Mouse (Mus musculus) left cerebral cortex, adult 2 months (tissue): Measurements from ENCODE around the gene Lrrk1. TPM values are rescaled to one million over a fixed set of nuclear protein-coding genes. Genes with fewer than 3 reads are reported as not detected.
"Not testable (repeated sequence)": the region's sequence is repeated elsewhere in the genome, so short reads cannot be mapped to it uniquely, and the experiment has no call there.

ENCODE experiments used
- DNase-seq, 2 experiments: peaks; one replicate each; pipeline ENCODE4 v3.0.0; 2021 to 2022; ENCODE audit warnings: low spot score in 2 of 2, mixed read lengths in 1 of 2; ENCODE audit errors: extremely low spot score in 1 of 2
- H3K27ac ChIP-seq: fragments of 200-600 bp; 2 replicates; pipeline ENCODE4 v1.8.1; 2022
- H3K4me3 ChIP-seq: fragments of 200-600 bp; 2 replicates; pipeline ENCODE4 v1.8.1; 2022
- CTCF ChIP-seq: fragments of 200-600 bp; IDR thresholded peaks from 2 replicates; pipeline ENCODE4 v1.8.1; 2022; ENCODE audit warnings: antibody characterized with exemption, mild to moderate bottlenecking, moderate library complexity
- intact Hi-C: fragments of 180-260 bp; cut with DNase I; formaldehyde crosslinking; loops from one replicate; pipeline ENCODE4 v1.15.1; 2025
- total RNA-seq, 2 experiments: library from RNA; stranded (reverse); gene quantifications; 2 replicates each; pipeline ENCODE4 v1.2.3; 2021

The Lrrk1 gene
- total RNA-seq, 2 experiments from 2014 or later, result 4.4 TPM

- intact Hi-C loops, result no loop called here
- TF ChIP-seq CTCF, result no peak
- no peak for DNase-seq
- no peak overlapping the region for H3K4me3 ChIP-seq
- no peak overlapping the region for H3K27ac ChIP-seq
Observed at GRCm38 (mm10) chr7:66200383-66200782, 187.8 kb downstream of the Lrrk1 start.

- Histone ChIP-seq H3K4me3 (no peak overlapping the region), H3K27ac (peak overlapping the region; percentile 25; the same call in 1 of the 2 replicates)
- TF ChIP-seq CTCF, result no peak
- intact Hi-C loops, result no loop called here
- DNase-seq, result peak in 1 of 2 experiments; percentile 56
Observed at GRCm38 (mm10) chr7:66199391-66199831, 188.7 kb downstream of the Lrrk1 start.

GRCm38 (mm10) chr7:66198416-66198815, 189.7 kb downstream of the Lrrk1 start:
- TF ChIP-seq CTCF, result no peak
- no peak overlapping the region for H3K27ac ChIP-seq
- DNase-seq, result no peak
- intact Hi-C loops, result no loop called here
- H3K4me3 ChIP-seq, result no peak overlapping the region

GRCm38 (mm10) chr7:66196609-66197445, 191.3 kb downstream of the Lrrk1 start:
- no peak overlapping the region for H3K4me3 ChIP-seq
- TF ChIP-seq CTCF, result no peak
- no peak overlapping the region for H3K27ac ChIP-seq
- intact Hi-C loops, result no loop called here
- DNase-seq, result no peak

- no peak for DNase-seq
- intact Hi-C loops, result no loop called here
- no peak overlapping the region for H3K27ac ChIP-seq
- TF ChIP-seq CTCF, result no peak
- no peak overlapping the region for H3K4me3 ChIP-seq
Observed at GRCm38 (mm10) chr7:66195881-66196280, 192.3 kb downstream of the Lrrk1 start.

- Histone ChIP-seq H3K27ac (no peak overlapping the region), H3K4me3 (no peak overlapping the region)
- intact Hi-C loops, result no loop called here
- TF ChIP-seq CTCF, result no peak
- no peak for DNase-seq
Observed at GRCm38 (mm10) chr7:66194511-66194910, 193.6 kb downstream of the Lrrk1 start.

- DNase-seq, H3K27ac ChIP-seq, H3K4me3 ChIP-seq, intact Hi-C loops: not testable (repeated sequence)
- peak; percentile 28 for TF ChIP-seq CTCF
Observed at GRCm38 (mm10) chr7:66190385-66190784, 197.8 kb downstream of the Lrrk1 start.

GRCm38 (mm10) chr7:66187581-66188231, 200.4 kb downstream of the Lrrk1 start:
- TF ChIP-seq CTCF, result no peak
- no peak for DNase-seq
- Histone ChIP-seq H3K4me3 (no peak overlapping the region), H3K27ac (no peak overlapping the region)
- intact Hi-C loops, result no loop called here

GRCm38 (mm10) chr7:66185370-66185769, 202.8 kb downstream of the Lrrk1 start:
- TF ChIP-seq CTCF, result no peak
- intact Hi-C loops, result no loop called here
- Histone ChIP-seq H3K27ac (no peak overlapping the region), H3K4me3 (no peak overlapping the region)
- no peak for DNase-seq

GRCm38 (mm10) chr7:66184026-66184425, 204.1 kb downstream of the Lrrk1 start:
- H3K4me3 ChIP-seq, result no peak overlapping the region
- TF ChIP-seq CTCF, result no peak
- no peak overlapping the region for H3K27ac ChIP-seq
- intact Hi-C loops, result no loop called here
- DNase-seq, result no peak

- Histone ChIP-seq H3K4me3 (no peak overlapping the region), H3K27ac (no peak overlapping the region)
- no peak for DNase-seq
- intact Hi-C loops, result no loop called here
- no peak for TF ChIP-seq CTCF
Observed at GRCm38 (mm10) chr7:66183404-66183803, 204.7 kb downstream of the Lrrk1 start.

- Histone ChIP-seq H3K4me3 (no peak overlapping the region), H3K27ac (no peak overlapping the region)
- intact Hi-C loops, result no loop called here
- peak; percentile 3; the same call in 1 of the 2 replicates for TF ChIP-seq CTCF
- DNase-seq, result no peak
Observed at GRCm38 (mm10) chr7:66182075-66182715, 206.0 kb downstream of the Lrrk1 start.
